Mouse (Mus musculus) hindbrain, embryonic 12.5 days (tissue): ENCODE measurements at regions not wholly inside any gene's neighbourhood (a gene's known extent, or its start where the extent isn't known, plus 50 kb on each side); places are given as distances from the start of the nearest gene placed in this dataset.

Experiments used
- ATAC-seq: fragments of 200-750 bp; cut with Nextera tagmentation; 2 replicates; pipeline ENCODE4 v1.8.0; 2017; ENCODE audit warnings: moderate TSS enrichment; ENCODE audit not compliant: low FRiP score
- H3K27ac ChIP-seq: fragments of 300-500 bp; sonication (generic); 2 replicates; pipeline ENCODE4 v1.5.1; 2016; ENCODE audit warnings: mild to moderate bottlenecking
- H3K27me3 ChIP-seq: fragments of 300-500 bp; sonication (generic); 2 replicates; pipeline ENCODE4 v1.6.1; 2016; ENCODE audit warnings: mild to moderate bottlenecking
- H3K36me3 ChIP-seq: fragments of 300-500 bp; sonication (generic); 2 replicates; pipeline ENCODE4 v1.6.1; 2016; ENCODE audit warnings: mild to moderate bottlenecking
- H3K4me1 ChIP-seq: fragments of 300-500 bp; sonication (generic); 2 replicates; pipeline ENCODE4 v1.6.1; 2016
- H3K4me2 ChIP-seq: fragments of 300-500 bp; sonication (generic); replicated peaks from 2 replicates; pipeline ENCODE4 v1.6.1; 2016; ENCODE audit warnings: mild to moderate bottlenecking
- H3K4me3 ChIP-seq: fragments of 300-500 bp; sonication (generic); 2 replicates; pipeline ENCODE4 v1.5.1; 2016; ENCODE audit warnings: mild to moderate bottlenecking
- H3K9ac ChIP-seq: fragments of 300-500 bp; sonication (generic); 2 replicates; pipeline ENCODE4 v1.6.1; 2016; ENCODE audit warnings: mild to moderate bottlenecking, moderate library complexity
- H3K9me3 ChIP-seq: fragments of 300-500 bp; sonication (generic); replicated peaks from 2 replicates; pipeline ENCODE4 v1.6.1; 2016; ENCODE audit warnings: mild to moderate bottlenecking
- WGBS: fragments of 180-500 bp; shearing (Covaris S2); methylation state at CpG from one replicate; pipeline ENCODE4 v1.1.7; 2016; 5-methylcytosine and 5-hydroxymethylcytosine counted together

GRCm38 (mm10) chr13:103683169-103683568, 91.2 kb downstream of the Srek1 start:
- H3K36me3 ChIP-seq: no peaks in the 10 kb centered on the region
- WGBS: 68% methylated on average over 9 of the region's 9 CpGs
- no peaks in the 10 kb centered on the region for H3K4me1 ChIP-seq
- no peak overlapping the region for H3K27ac ChIP-seq
- no peak overlapping the region for H3K9ac ChIP-seq
- H3K4me3 ChIP-seq: no peak overlapping the region
- H3K27me3 ChIP-seq: no peaks in the 10 kb centered on the region
- H3K9me3 ChIP-seq: no peaks in the 10 kb centered on the region
- ATAC-seq: no peak
- no peak overlapping the region for H3K4me2 ChIP-seq

DNA sequence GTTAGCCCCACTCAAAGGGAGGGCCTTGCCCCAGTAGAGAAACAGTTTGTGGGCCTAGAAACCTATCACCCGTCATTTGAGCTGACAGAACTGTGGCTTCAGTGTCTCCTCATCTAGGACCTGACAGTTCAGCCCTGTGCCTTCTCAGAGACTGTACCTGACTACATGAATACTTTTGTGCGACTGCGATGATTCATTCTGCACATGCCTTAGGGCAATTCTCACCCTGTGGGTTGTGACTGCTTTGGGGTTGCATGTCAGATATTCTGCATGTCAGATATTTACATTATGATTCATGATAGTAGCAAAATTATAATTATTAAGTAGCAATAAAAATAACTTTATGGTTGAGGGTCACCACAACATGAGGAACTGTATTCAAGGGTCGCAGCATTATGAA, 93.7 kb downstream of the Srek1 start:
- Histone ChIP-seq H3K27me3 (no peaks in the 10 kb centered on the region), H3K4me1 (peaks cover 3% of the 10 kb centered on the region; the same call in 1 of the 2 replicates), H3K4me3 (no peak overlapping the region), H3K9ac (no peak overlapping the region), H3K27ac (no peak overlapping the region), H3K36me3 (no peaks in the 10 kb centered on the region), H3K4me2 (no peak overlapping the region), H3K9me3 (no peaks in the 10 kb centered on the region)
- ATAC-seq: no peak
- 88% methylated on average over 4 of the region's 4 CpGs for WGBS

GRCm38 (mm10) chr13:103680052-103680451, 94.4 kb downstream of the Srek1 start:
- no peak for ATAC-seq
- Histone ChIP-seq H3K36me3 (no peaks in the 10 kb centered on the region), H3K4me3 (no peak overlapping the region), H3K27me3 (no peaks in the 10 kb centered on the region), H3K27ac (no peak overlapping the region), H3K4me2 (no peak overlapping the region), H3K4me1 (peaks cover 3% of the 10 kb centered on the region; the same call in 1 of the 2 replicates), H3K9ac (no peak overlapping the region), H3K9me3 (no peaks in the 10 kb centered on the region)
- 87% methylated on average over 7 of the region's 7 CpGs for WGBS

DNA sequence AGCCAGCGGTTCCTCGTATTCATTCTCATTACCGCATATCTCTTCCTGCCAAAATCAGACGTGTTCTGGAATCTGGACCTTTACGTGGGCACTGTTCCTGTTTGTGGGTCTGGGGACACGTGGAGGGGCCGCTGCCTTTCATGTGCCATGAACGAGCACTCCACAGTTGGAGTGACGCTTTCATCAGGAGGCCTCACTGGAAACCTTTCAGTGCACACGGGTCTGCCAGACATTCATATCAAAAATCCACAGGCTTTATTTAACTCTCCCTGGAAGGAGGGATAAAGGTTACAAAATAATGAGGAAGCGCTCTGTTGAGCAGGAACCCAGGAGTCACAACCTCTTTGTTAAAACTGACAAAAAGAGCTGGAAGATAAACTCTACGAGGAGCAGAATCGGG, 97.6 kb downstream of the Srek1 start:
- Histone ChIP-seq H3K27ac (0 out of 2 replicates have a peak overlapping the region, but pooled peaks have one; percentile 12), H3K4me2 (no peak overlapping the region), H3K9ac (no peak overlapping the region), H3K9me3 (no peaks in the 10 kb centered on the region), H3K4me1 (peaks cover 3% of the 10 kb centered on the region; the same call in 1 of the 2 replicates), H3K36me3 (no peaks in the 10 kb centered on the region), H3K4me3 (no peak overlapping the region), H3K27me3 (no peaks in the 10 kb centered on the region)
- no peak for ATAC-seq
- WGBS: 68% methylated on average over 13 of the region's 13 CpGs

DNA sequence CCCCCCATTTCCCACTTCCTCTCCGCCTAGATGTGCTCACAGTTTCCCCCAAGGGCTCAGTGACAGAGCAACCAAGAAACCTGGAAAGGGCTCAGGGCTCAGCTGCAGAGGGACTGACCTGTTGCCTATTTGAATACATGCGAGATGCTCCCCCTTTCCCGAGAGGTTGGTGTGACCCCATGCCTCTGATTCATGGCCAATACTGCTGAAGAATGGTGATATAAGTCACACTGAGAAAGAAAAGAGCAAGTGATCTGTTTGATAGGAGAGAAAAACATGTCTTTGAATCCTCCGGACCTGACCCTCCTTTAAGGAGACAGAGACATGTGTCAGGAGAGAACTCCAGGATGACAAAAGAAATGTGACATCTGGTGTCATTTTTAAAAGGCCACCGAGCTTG, 98.2 kb downstream of the Srek1 start:
- H3K9ac ChIP-seq: no peak overlapping the region
- H3K4me2 ChIP-seq: no peak overlapping the region
- no peaks in the 10 kb centered on the region for H3K27me3 ChIP-seq
- H3K9me3 ChIP-seq: no peaks in the 10 kb centered on the region
- H3K4me1 ChIP-seq: peaks cover 3% of the 10 kb centered on the region; the same call in 1 of the 2 replicates
- no peak overlapping the region for H3K27ac ChIP-seq
- no peak overlapping the region for H3K4me3 ChIP-seq
- WGBS: 72% methylated on average over 5 of the region's 5 CpGs
- no peak for ATAC-seq
- H3K36me3 ChIP-seq: no peaks in the 10 kb centered on the region

- H3K4me1 ChIP-seq: no peaks in the 10 kb centered on the region
- H3K36me3 ChIP-seq: no peaks in the 10 kb centered on the region
- no peak overlapping the region for H3K27ac ChIP-seq
- H3K4me2 ChIP-seq: no peak overlapping the region
- no peak overlapping the region for H3K9ac ChIP-seq
- no peaks in the 10 kb centered on the region for H3K9me3 ChIP-seq
- H3K27me3 ChIP-seq: no peaks in the 10 kb centered on the region
- ATAC-seq: no peak
- H3K4me3 ChIP-seq: no peak overlapping the region
Measured at GRCm38 (mm10) chr13:103670611-103671010, 103.8 kb downstream of the Srek1 start.

GRCm38 (mm10) chr13:103669856-103670255, 104.6 kb downstream of the Srek1 start:
- 91% methylated on average over 4 of the region's 4 CpGs for WGBS
- no peak overlapping the region for H3K4me3 ChIP-seq

DNA sequence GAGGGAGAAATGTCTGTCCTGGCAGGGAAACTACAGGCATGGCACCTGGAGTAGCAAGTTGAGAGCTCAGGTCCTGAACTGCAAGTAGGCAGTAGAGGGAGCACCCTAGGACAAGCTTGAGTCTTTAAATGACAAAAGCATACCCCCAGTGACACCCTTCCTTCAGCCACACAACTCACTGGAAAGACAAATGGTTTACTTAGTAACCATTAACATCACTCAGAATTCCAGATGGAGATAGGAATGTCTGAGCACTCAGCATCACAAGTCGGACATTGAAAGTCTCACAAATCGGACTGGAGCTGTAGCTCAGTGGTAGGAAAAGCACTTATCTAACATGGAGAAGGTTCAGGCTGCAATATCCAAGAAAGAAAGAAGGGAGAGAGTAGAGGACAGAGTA, 106.7 kb downstream of the Srek1 start:
- Histone ChIP-seq H3K4me3 (no peak overlapping the region), H3K4me1 (no peaks in the 10 kb centered on the region), H3K27me3 (no peaks in the 10 kb centered on the region), H3K36me3 (no peaks in the 10 kb centered on the region), H3K9ac (no peak overlapping the region), H3K9me3 (no peaks in the 10 kb centered on the region), H3K4me2 (no peak overlapping the region), H3K27ac (no peak overlapping the region)
- 84% methylated on average over 2 of the region's 2 CpGs for WGBS
- no peak for ATAC-seq

More at GRCm38 (mm10) chr13:103669856-103670255, 104.6 kb downstream of the Srek1 start:
- Histone ChIP-seq H3K9me3 (no peaks in the 10 kb centered on the region), H3K27me3 (no peaks in the 10 kb centered on the region), H3K27ac (no peak overlapping the region), H3K9ac (no peak overlapping the region), H3K4me2 (no peak overlapping the region), H3K36me3 (no peaks in the 10 kb centered on the region), H3K4me1 (no peaks in the 10 kb centered on the region)
- ATAC-seq: no peak

GRCm38 (mm10) chr13:103660248-103660996, 114.0 kb downstream of the Srek1 start:
- Histone ChIP-seq H3K4me3 (no peak overlapping the region), H3K27ac (no peak overlapping the region), H3K9me3 (no peaks in the 10 kb centered on the region), H3K4me1 (peaks cover 7% of the 10 kb centered on the region), H3K4me2 (no peak overlapping the region), H3K9ac (no peak overlapping the region), H3K27me3 (no peaks in the 10 kb centered on the region), H3K36me3 (no peaks in the 10 kb centered on the region)
- ATAC-seq: peak; percentile 64
- WGBS: 22% methylated on average over 11 of the region's 11 CpGs

DNA sequence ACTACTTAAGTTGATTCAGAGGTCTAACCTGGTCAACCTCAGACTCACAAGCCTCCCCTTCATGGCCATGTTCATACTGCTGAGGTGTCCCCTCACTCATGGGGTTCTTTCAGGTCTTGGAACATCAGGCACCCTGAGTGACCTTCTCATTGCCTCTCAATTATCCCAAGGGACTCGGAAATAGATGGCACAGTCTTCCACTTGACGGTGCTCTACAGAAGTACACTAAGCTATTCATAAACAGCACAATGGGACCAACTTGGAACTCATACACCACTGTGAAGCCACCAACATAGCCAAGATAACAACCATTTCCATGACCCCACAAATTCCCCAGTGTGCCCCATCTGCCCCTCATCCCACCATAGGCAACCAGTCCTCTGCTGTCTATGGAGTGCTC, 118.4 kb downstream of the Srek1 start:
- no peaks in the 10 kb centered on the region for H3K9me3 ChIP-seq
- H3K4me1 ChIP-seq: peaks cover 7% of the 10 kb centered on the region
- H3K27me3 ChIP-seq: no peaks in the 10 kb centered on the region
- no peak for ATAC-seq
- no peak overlapping the region for H3K27ac ChIP-seq
- H3K9ac ChIP-seq: no peak overlapping the region
- no peak overlapping the region for H3K4me2 ChIP-seq
- 96% methylated on average over 2 of the region's 2 CpGs for WGBS
- H3K4me3 ChIP-seq: no peak overlapping the region
- H3K36me3 ChIP-seq: no peaks in the 10 kb centered on the region

DNA sequence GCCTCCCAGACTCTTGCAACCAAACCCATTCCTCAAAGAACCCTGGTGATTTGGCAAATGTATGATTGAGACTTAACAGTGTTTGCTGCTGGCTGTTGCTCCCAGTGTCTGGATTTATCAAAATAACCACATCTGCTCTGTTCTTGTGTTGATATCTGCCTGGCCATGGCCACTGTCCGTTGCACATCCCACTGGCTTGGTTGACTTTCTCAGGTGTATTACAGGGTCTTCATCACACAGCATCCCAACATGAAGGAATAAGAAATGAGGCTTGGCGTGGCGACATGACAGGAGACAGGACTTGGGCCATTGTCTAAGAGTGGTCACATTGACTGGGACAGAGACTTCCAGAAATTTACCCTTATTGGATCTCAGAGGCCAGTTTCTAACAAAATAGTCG, 121.2 kb downstream of the Srek1 start:
- no peaks in the 10 kb centered on the region for H3K36me3 ChIP-seq
- H3K4me3 ChIP-seq: no peak overlapping the region
- no peak overlapping the region for H3K9ac ChIP-seq
- H3K4me1 ChIP-seq: no peaks in the 10 kb centered on the region
- H3K4me2 ChIP-seq: no peak overlapping the region
- no peaks in the 10 kb centered on the region for H3K9me3 ChIP-seq
- no peak for ATAC-seq
- H3K27ac ChIP-seq: no peak overlapping the region
- WGBS: 90% methylated on average over 4 of the region's 4 CpGs
- H3K27me3 ChIP-seq: no peaks in the 10 kb centered on the region

DNA sequence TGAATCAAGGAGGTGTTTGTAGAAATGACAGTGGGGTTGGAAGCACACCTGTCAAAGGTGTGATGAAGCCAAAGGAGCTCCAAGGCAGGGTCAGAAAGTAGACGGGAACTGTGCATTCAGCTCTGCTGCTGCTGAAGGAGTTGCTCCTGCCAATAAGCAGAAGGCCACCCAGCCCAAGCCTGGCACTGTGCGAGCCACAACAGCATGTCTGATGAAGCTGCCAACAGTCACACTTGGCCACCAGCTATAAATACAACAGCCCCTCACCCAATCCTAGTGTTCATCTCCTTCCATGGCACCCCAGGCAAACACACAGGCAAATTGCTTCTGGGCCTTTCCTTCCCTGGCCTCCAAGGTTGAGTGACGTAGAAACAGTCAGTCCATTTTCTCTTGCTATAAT, 125.0 kb downstream of the Srek1 start:
- H3K27ac ChIP-seq: no peak overlapping the region
- no peak for ATAC-seq
- no peaks in the 10 kb centered on the region for H3K4me1 ChIP-seq
- no peak overlapping the region for H3K4me2 ChIP-seq
- no peaks in the 10 kb centered on the region for H3K36me3 ChIP-seq
- no peak overlapping the region for H3K9ac ChIP-seq
- WGBS: 97% methylated on average over 3 of the region's 3 CpGs
- no peak overlapping the region for H3K4me3 ChIP-seq
- H3K27me3 ChIP-seq: no peaks in the 10 kb centered on the region
- no peaks in the 10 kb centered on the region for H3K9me3 ChIP-seq

- 0 out of 2 replicates have a peak, but pooled peaks cover 5% of the 10 kb centered on the region for H3K4me1 ChIP-seq
- ATAC-seq: no peak
Measured at GRCm38 (mm10) chr13:103648016-103648415, 126.4 kb downstream of the Srek1 start.

More at GRCm38 (mm10) chr13:103648016-103648415, 126.4 kb downstream of the Srek1 start:
- Histone ChIP-seq H3K4me3 (no peak overlapping the region), H3K9me3 (no peaks in the 10 kb centered on the region), H3K36me3 (no peaks in the 10 kb centered on the region), H3K4me2 (no peak overlapping the region), H3K27ac (no peak overlapping the region), H3K9ac (no peak overlapping the region), H3K27me3 (no peaks in the 10 kb centered on the region)
- 62% methylated on average over 4 of the region's 4 CpGs for WGBS
